Mouse (Mus musculus): ENCODE results near the gene 1700013G24Rik.

The 1700013G24Rik gene

GRCm38 (mm10) chr4:137495501-137496100 is 42.5 kb downstream of the 1700013G24Rik start:
- no peak for DNase-seq (ENCODE audit: extremely low read depth, low read depth)

DNA sequence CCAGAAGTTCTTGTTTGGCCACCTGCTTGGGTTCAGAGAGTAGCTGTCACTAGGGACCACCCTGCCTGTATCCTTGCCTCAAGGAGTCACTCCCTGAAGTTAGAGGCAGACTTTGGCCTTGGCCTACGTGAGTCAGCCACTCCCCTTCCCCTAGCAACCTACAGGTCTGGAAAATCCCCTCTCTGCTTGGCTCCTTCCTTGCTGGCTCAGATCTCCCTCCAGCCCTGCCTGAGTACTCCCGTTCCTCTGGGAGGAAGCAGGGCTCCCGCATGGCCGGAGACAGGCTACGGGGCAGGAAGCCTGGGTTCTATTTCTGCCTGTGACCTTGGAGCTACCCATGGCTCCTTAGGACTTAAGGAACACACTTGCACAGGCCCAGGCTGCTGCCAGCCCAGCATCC is 44.3 kb downstream of the 1700013G24Rik start:
- no peak for DNase-seq (ENCODE audit: extremely low read depth, low read depth)

GRCm38 (mm10) chr4:137497892-137498722 is 45.0 kb downstream of the 1700013G24Rik start:
- no peak for DNase-seq (ENCODE audit: extremely low read depth, low read depth)

GRCm38 (mm10) chr4:137498882-137499583 is 45.9 kb downstream of the 1700013G24Rik start:
- DNase-seq (ENCODE audit: extremely low read depth, low read depth) = no peak

DNA sequence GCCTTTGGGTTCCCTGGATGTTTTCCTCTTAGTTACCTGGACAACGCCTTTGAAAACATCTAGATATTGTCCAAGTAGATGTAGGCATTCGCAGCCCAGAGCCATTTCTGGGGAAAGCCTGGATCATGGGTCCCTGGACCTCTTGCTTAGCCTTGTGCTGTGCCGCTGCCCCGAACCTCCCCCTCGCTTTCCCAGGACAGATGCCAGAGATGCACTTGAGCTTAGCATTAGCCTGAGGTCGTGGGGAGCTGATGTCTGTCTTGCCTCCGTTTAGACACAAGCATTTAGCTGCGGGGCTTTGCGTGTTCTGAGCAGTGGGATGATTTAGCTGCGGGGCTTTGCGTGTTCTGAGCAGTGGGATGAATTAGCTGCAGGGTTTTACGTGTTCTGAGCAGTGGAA is 47.1 kb downstream of the 1700013G24Rik start:
- no peak for DNase-seq (ENCODE audit: extremely low read depth, low read depth)

GRCm38 (mm10) chr4:137500953-137501352 is 47.9 kb downstream of the 1700013G24Rik start:
- DNase-seq (ENCODE audit: extremely low read depth, low read depth) = no peak

- no peak for DNase-seq (ENCODE audit: extremely low read depth, low read depth)
Measured at GRCm38 (mm10) chr4:137502183-137502582, 49.1 kb downstream of the 1700013G24Rik start.

DNA sequence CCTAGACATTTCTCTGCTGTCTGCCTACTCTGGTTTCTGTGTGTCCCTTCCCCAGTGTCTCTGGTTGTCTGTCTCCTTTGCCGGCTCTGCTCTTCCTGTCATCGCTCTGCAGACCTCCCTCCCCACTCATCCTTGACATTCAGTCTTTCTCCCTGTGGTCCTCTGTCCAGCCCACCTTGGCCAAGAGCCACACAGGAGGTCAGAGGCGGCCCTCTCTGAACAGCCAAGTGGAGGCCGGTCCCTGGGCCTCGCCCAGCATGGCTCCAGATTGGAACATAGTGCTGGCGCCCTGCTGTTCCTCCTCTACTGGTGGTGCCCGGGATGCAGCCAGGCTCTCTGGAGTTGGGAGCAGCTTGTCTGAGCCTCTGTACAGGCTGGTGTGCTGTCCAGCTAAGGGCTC is 49.7 kb downstream of the 1700013G24Rik start:
- DNase-seq (ENCODE audit: extremely low read depth, low read depth) = no peak

- no peak for DNase-seq (ENCODE audit: extremely low read depth, low read depth)
Measured at GRCm38 (mm10) chr4:137503509-137503971, 50.5 kb downstream of the 1700013G24Rik start.
